Mouse (Mus musculus): ENCODE measurements around the gene Atp6v0a2.
A peak's percentile ranks its signal among the peaks of the same experiment; 100 is the strongest.

GRCm38 (mm10) chr5:124578633-124579317, 49.6 kb upstream of the Atp6v0a2 start, which contains the start of the genes Eif2b1 and Gtf2h3:
- TF ChIP-seq POLR2A (IDR thresholded peaks at IDR 0.05; ENCODE audit: low read depth, low read length) = peak; percentile 78
- no peak for TF ChIP-seq CTCF (IDR thresholded peaks at IDR 0.05; ENCODE audit: extremely low read depth, insufficient read length, insufficient replicate concordance, low read depth, low read length)

Measured in small intestine, adult 2 months (tissue).